Mouse (Mus musculus) midbrain, embryonic 12.5 days (tissue): ENCODE results near the gene Utp6. TPM values are rescaled to one million over a fixed set of nuclear protein-coding genes. Genes with fewer than 3 reads are reported as not detected.
"Not testable (repeated sequence)": the region's sequence is repeated elsewhere in the genome, so short reads cannot be mapped to it uniquely, and the experiment has no call there.

ENCODE experiments used
- ATAC-seq: fragments of 200-750 bp; cut with Nextera tagmentation; 2 replicates; pipeline ENCODE4 v1.8.0; 2017; ENCODE audit warnings: low read depth, moderate TSS enrichment, moderate library complexity; ENCODE audit not compliant: low FRiP score
- H3K27ac ChIP-seq: fragments of 300-500 bp; sonication (generic); replicated peaks from 2 replicates; pipeline ENCODE4 v1.5.1; 2016; ENCODE audit warnings: mild to moderate bottlenecking
- H3K27me3 ChIP-seq: fragments of 300-500 bp; sonication (generic); 2 replicates; pipeline ENCODE4 v1.6.1; 2016; ENCODE audit warnings: mild to moderate bottlenecking
- H3K36me3 ChIP-seq: fragments of 300-500 bp; sonication (generic); 2 replicates; pipeline ENCODE4 v1.6.1; 2016
- H3K4me1 ChIP-seq: fragments of 300-500 bp; sonication (generic); 2 replicates; pipeline ENCODE4 v1.6.1; 2016
- H3K4me2 ChIP-seq: fragments of 300-500 bp; sonication (generic); replicated peaks from 2 replicates; pipeline ENCODE4 v1.6.1; 2016; ENCODE audit warnings: mild to moderate bottlenecking, moderate library complexity
- H3K4me3 ChIP-seq: fragments of 300-500 bp; sonication (generic); 2 replicates; pipeline ENCODE4 v1.5.1; 2016; ENCODE audit warnings: mild to moderate bottlenecking
- H3K9ac ChIP-seq: fragments of 300-500 bp; sonication (generic); replicated peaks from 2 replicates; pipeline ENCODE4 v1.6.1; 2016; ENCODE audit warnings: mild to moderate bottlenecking, moderate library complexity
- H3K9me3 ChIP-seq: fragments of 300-500 bp; sonication (generic); 2 replicates; pipeline ENCODE4 v1.6.1; 2016; ENCODE audit warnings: mild to moderate bottlenecking
- WGBS: fragments of 180-500 bp; shearing (Covaris S2); methylation state at CpG from one replicate; pipeline ENCODE4 v1.1.7; 2016; 5-methylcytosine and 5-hydroxymethylcytosine counted together
- polyA plus RNA-seq: library from polyadenylated mRNA; unstranded; fragments of >200 nt; fragmentation: Nextera tagmentation; extraction: Ambion mirVana; gene quantifications from 2 replicates; pipeline ENCODE4 v1.2.1, GENCODE M21; 2016

Gene Utp6
- polyA plus RNA-seq: 60.2 and 66.8 TPM in 2 replicates

- peak; percentile 89 for ATAC-seq
- under 1% methylated on average over 46 of the region's 46 CpGs for WGBS
- Histone ChIP-seq H3K36me3 (peaks cover 26% of the 10 kb centered on the region), H3K4me3 (peak within 1 kb of the TSS; percentile 72), H3K9ac (peak within 1 kb of the TSS; percentile 62), H3K9me3 (no peaks in the 10 kb centered on the region), H3K4me1 (peaks cover 9% of the 10 kb centered on the region), H3K4me2 (peak within 1 kb of the TSS; percentile 79), H3K27me3 (peaks cover 3% of the 10 kb centered on the region; the same call in 1 of the 2 replicates), H3K27ac (peak within 1 kb of the TSS; percentile 58)
Observed at GRCm38 (mm10) chr11:79962125-79962876, at the start of gene Utp6. Utp6 (minus strand) TSS chr11:79962390.

GRCm38 (mm10) chr11:79994271-79994988, 32.2 kb upstream of the Utp6 start:
- peaks cover 3% of the 10 kb centered on the region; the same call in 1 of the 2 replicates for H3K4me1 ChIP-seq
- no peak for ATAC-seq
- H3K4me3 ChIP-seq: peak overlapping the region; percentile 82
- no peak overlapping the region for H3K27ac ChIP-seq
- peaks cover 19% of the 10 kb centered on the region for H3K36me3 ChIP-seq
- no peaks in the 10 kb centered on the region for H3K27me3 ChIP-seq
- 5% methylated on average over 7 of the region's 7 CpGs for WGBS
- H3K9ac ChIP-seq: peak overlapping the region; percentile 93
- peak overlapping the region; percentile 61 for H3K4me2 ChIP-seq
- H3K9me3 ChIP-seq: no peaks in the 10 kb centered on the region

GRCm38 (mm10) chr11:79993356-79994270, 31.4 kb upstream of the Utp6 start:
- Histone ChIP-seq H3K9me3 (no peaks in the 10 kb centered on the region), H3K27ac (peak overlapping the region; percentile 99), H3K9ac (peak overlapping the region; percentile 93), H3K36me3 (peaks cover 17% of the 10 kb centered on the region), H3K27me3 (no peaks in the 10 kb centered on the region), H3K4me2 (peak overlapping the region; percentile 61), H3K4me1 (peaks cover 3% of the 10 kb centered on the region; the same call in 1 of the 2 replicates), H3K4me3 (peak overlapping the region; percentile 82)
- ATAC-seq: peak; percentile 43; the same call in 1 of the 2 replicates
- WGBS: under 1% methylated on average over 51 of the region's 74 CpGs

- ATAC-seq: peak; percentile 96
- Histone ChIP-seq H3K4me2 (peak within 1 kb of the TSS; percentile 67), H3K27me3 (no peaks in the 10 kb centered on the region), H3K9ac (peak within 1 kb of the TSS; percentile 93), H3K4me3 (peak within 1 kb of the TSS; percentile 82), H3K36me3 (peaks cover 13% of the 10 kb centered on the region), H3K27ac (peak within 1 kb of the TSS; percentile 99), H3K9me3 (no peaks in the 10 kb centered on the region), H3K4me1 (peaks cover 3% of the 10 kb centered on the region; the same call in 1 of the 2 replicates)
- 0% methylated on average over 53 of the region's 74 CpGs for WGBS
Observed at GRCm38 (mm10) chr11:79992592-79993355, 30.6 kb upstream of the Utp6 start, which contains the start of gene Suz12. Suz12 (plus strand) TSS chr11:79993106.

GRCm38 (mm10) chr11:79992035-79992591, 29.9 kb upstream of the Utp6 start:
- Histone ChIP-seq H3K4me3 (peak overlapping the region; percentile 82), H3K36me3 (peaks cover 12% of the 10 kb centered on the region), H3K4me2 (peak overlapping the region; percentile 67), H3K27me3 (no peaks in the 10 kb centered on the region), H3K9ac (peak overlapping the region; percentile 70), H3K9me3 (no peaks in the 10 kb centered on the region), H3K4me1 (peaks cover 3% of the 10 kb centered on the region; the same call in 1 of the 2 replicates), H3K27ac (peak overlapping the region; percentile 99)
- no peak for ATAC-seq
- WGBS: 30% methylated on average over 20 of the region's 21 CpGs

GRCm38 (mm10) chr11:79991600-79991999, 29.4 kb upstream of the Utp6 start:
- H3K4me1 ChIP-seq: peaks cover 3% of the 10 kb centered on the region; the same call in 1 of the 2 replicates
- WGBS: 93% methylated on average over 5 of the region's 5 CpGs
- no peaks in the 10 kb centered on the region for H3K27me3 ChIP-seq
- no peak overlapping the region for H3K27ac ChIP-seq
- H3K4me3 ChIP-seq: no peak overlapping the region
- H3K36me3 ChIP-seq: peaks cover 7% of the 10 kb centered on the region
- no peaks in the 10 kb centered on the region for H3K9me3 ChIP-seq
- H3K9ac ChIP-seq: no peak overlapping the region
- H3K4me2 ChIP-seq: no peak overlapping the region
- ATAC-seq: no peak

- Histone ChIP-seq H3K27ac (no peak overlapping the region), H3K4me2 (no peak overlapping the region), H3K27me3 (no peaks in the 10 kb centered on the region), H3K36me3 (no peaks in the 10 kb centered on the region), H3K4me1 (peaks cover 1% of the 10 kb centered on the region; the same call in 1 of the 2 replicates), H3K9ac (no peak overlapping the region), H3K4me3 (no peak overlapping the region), H3K9me3 (no peaks in the 10 kb centered on the region)
- no peak for ATAC-seq
- 98% methylated on average over 2 of the region's 2 CpGs for WGBS
Observed at GRCm38 (mm10) chr11:79990120-79990519, 27.9 kb upstream of the Utp6 start.

GRCm38 (mm10) chr11:79987896-79988295, 25.7 kb upstream of the Utp6 start:
- Histone ChIP-seq H3K9ac (no peak overlapping the region), H3K27ac (no peak overlapping the region), H3K9me3 (no peaks in the 10 kb centered on the region), H3K4me1 (no peaks in the 10 kb centered on the region), H3K36me3 (no peaks in the 10 kb centered on the region), H3K4me3 (no peak overlapping the region), H3K4me2 (no peak overlapping the region), H3K27me3 (no peaks in the 10 kb centered on the region)
- 80% methylated on average over 3 of the region's 3 CpGs for WGBS
- no peak for ATAC-seq

- WGBS: 93% methylated on average over 4 of the region's 4 CpGs
- Histone ChIP-seq H3K4me3 (no peak overlapping the region), H3K27me3 (no peaks in the 10 kb centered on the region), H3K27ac (no peak overlapping the region), H3K36me3 (no peaks in the 10 kb centered on the region), H3K9ac (no peak overlapping the region), H3K4me1 (no peaks in the 10 kb centered on the region), H3K4me2 (no peak overlapping the region), H3K9me3 (no peaks in the 10 kb centered on the region)
- ATAC-seq: no peak
Observed at GRCm38 (mm10) chr11:79986886-79987285, 24.7 kb upstream of the Utp6 start.

GRCm38 (mm10) chr11:79977747-79978146, 15.6 kb upstream of the Utp6 start:
- WGBS: 93% methylated on average over 4 of the region's 4 CpGs

More at GRCm38 (mm10) chr11:79977747-79978146, 15.6 kb upstream of the Utp6 start:
- peaks cover 28% of the 10 kb centered on the region for H3K27me3 ChIP-seq
- peaks cover 13% of the 10 kb centered on the region; the same call in 1 of the 2 replicates for H3K4me1 ChIP-seq
- not testable (repeated sequence) for H3K9me3 ChIP-seq, H3K4me2 ChIP-seq, H3K36me3 ChIP-seq, H3K9ac ChIP-seq, H3K27ac ChIP-seq, H3K4me3 ChIP-seq, ATAC-seq
